Mouse (Mus musculus) liver, adult 2 months (tissue): ENCODE measurements around the gene Ephb2.

Source experiments
- CTCF ChIP-seq: fragments of 200-500 bp; IDR thresholded peaks from 2 replicates; pipeline ENCODE4 v1.5.1; 2011; ENCODE audit warnings: low read depth, low read length, control low read depth
- POLR2A ChIP-seq: fragments of 200-500 bp; IDR thresholded peaks from 2 replicates; pipeline ENCODE4 v1.6.1; 2011; ENCODE audit warnings: low read length, control low read depth; ENCODE audit not compliant: insufficient read depth; ENCODE audit errors: extremely low read depth

DNA sequence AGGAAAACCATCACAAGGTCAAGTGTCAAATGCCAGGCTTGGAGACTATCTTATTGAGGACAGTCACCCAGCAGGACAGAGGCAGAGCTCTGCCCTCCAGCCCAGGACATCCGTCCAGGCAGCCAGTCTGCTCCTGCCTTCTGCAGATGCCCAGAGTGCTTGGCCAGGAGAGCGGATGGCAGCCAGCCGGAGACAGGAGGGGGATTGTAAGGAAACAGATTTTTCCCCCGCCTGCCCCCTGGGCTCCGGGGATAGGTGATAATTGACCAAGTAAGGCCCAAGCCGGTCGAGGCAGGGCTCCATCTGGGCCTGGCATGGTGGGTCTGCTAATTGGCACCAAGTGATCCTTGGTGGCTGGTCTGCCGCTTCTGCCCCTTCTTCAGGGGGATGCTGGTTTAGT is 133.3 kb downstream of the Ephb2 start:
- no peak for TF ChIP-seq CTCF
- no peak for TF ChIP-seq POLR2A
